Mouse (Mus musculus): ENCODE data around the gene Iqgap1. TPM values are rescaled to one million over a fixed set of nuclear protein-coding genes. Genes with fewer than 3 reads are reported as not detected.

Gene Iqgap1
- total RNA-seq, 2 experiments from 2014 or later = 28.8 to 37.8 TPM

DNA sequence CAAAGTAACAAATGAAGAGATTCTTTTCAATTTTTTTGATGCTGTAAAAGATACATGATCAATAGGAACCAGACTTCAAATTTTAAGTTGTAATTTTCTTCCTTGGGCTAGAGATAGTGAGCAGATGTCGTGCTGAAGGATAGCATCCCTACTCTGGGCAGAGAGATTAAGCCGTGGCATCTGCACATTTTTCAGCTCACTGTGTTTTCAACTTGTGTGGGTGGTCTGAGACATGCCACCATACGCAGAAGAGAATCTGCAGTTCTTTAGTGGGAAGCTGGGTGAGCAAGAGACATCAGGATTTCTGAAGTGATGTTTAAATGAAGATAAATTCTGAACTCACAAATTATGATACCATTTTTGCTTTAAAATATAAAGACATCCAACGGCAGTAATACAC lies 19.4 kb downstream of the Iqgap1 start:
- no peak for DNase-seq (ENCODE audit: low spot score in 2 of 2)

DNA sequence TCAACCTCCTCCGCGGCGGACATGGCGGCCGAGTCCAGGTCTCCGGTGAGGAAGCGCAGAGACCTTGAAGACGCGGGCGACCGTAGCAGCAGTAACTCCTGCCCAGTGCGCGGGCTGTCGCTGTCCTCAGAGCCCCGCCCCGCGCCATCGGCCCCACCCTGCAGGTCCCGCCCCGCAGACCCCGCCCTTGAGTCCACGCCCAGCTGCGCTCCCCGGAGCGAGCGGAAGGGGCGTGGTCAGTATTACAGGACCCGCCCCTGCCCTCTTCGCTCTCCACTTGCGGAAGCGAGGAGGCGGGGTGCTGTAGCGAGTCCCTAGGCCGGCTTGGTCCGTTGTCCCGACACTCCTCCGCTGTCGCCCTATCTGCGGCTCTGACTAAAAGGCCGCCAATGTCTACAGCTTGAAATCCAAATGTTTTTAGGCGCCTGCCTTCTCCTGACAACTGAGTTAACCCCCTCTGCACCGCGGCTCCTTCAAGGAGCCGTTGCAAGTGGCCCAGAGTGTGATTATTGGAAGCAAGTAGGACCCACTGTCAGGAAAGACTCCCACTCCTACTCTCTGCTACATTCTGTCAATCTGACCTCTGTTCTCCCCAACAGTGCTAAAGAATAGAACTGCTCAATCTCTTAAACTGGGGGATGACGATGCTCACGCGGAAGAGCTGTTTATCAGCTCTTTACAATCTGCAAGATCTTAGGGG lies 22.5 kb downstream of the Iqgap1 start:
- DNase-seq (ENCODE audit: low spot score in 2 of 2) = peak; percentile 89 to 93

DNA sequence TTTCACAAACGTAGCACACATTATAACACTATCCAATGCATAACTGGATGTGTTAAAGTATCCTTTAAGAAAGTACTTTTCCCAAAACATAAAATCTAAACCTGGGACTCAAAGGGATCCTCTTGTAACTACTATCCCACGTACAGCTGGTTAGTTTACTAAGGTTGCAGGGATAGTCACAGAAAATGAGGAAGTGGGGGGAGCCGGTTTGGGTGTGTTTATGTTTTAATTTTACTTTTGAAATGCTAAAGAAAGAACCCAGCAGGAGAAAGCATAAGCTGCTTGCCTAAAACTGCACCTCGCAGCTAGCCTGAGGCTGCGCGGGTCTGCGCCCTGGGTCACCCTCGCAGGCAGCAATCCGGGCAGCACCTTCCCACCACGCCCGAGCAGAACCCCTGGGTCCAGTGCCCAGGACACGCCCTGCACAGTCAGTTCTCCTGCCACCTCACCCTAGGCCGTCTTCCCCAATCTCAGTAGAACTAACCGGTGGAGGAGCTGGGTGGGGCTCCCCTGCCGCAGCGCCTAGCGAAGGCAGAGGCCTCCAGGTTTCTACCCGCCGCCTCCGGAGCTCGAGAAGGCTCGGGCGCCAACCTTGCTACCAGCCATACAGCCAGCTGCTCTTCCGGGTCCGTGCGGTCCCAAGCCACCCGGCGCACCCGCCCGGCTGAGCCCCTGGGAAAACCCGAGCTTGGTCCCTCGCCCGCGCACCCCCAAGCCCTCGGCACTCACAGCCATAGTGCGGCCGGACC lies 23.2 kb downstream of the Iqgap1 start:
- no peak for DNase-seq (ENCODE audit: low spot score in 2 of 2)

DNA sequence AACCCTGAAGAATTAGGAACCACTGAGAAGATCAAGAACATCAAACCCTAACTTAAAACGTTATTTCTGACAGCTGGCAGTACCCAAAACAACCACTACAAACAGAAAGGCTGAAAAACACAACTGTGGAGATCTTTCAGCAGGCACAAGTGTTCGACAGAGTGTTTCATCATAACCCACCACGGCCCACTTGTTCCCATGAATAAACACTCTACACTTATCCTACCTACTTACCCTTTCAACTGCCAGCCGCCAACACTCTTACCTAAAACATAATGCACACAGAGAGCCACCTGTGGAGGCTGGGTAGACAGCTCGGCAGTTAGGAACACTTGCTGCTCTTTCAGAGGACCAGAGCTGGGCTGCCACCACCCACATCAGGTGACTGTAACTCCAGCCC lies 26.5 kb downstream of the Iqgap1 start:
- no peak for DNase-seq (ENCODE audit: low spot score in 2 of 2)

DNA sequence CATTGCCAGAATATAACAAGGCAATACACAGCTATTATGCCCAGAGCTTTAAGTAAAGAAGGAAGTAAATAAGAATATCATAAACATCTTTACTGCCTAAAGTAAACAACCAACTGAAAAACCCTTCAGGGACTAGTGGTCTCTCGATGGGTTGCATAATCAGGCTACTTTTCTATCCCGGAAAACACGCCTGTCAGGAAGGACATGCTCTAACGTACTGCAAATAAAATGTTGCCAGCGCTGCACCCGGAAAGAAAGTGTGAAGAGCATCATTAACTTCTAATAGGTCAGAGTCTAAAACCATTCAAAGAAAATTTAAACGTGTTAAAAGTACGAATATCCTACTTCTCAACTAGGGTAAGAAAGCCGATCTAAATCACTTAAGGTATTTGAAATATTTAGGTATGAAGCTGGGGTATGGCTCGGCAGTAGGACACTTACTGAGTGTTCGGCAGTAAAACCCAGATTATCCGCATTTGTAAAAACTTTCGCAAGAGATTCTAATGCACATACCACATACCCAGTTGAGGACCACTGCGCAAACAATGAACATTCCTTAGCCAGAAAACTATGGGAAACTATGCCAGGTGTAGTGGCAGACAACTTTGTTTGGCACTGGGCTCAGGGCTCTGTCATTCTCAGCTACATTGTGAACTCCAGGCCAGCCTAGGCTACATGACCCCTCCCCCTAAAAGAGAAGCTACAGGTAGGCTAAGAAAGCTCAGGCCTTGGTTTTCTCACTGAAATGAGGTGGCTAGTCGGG lies 28.8 kb downstream of the Iqgap1 start:
- no peak for DNase-seq (ENCODE audit: low spot score in 2 of 2)

DNA sequence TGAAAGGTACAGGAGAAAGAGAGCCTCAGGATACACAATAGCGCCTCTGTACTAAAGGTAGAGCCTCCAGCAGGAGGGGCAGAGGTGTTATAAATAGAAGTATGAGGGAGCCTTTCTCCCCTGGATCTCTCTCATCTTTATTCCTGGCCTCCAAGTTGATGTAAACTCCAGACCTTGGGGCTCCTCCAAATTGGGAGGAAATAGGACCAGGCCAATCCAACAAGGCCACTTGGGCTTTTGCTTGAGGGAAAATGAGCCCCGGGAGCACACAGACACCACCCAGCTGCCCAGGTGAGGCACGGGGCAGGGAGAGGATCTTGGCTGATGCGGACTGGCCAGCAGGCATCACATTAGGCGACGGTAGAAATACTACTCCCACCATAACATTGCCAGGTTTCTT lies 29.5 kb downstream of the Iqgap1 start:
- DNase-seq (ENCODE audit: low spot score in 2 of 2) = no peak

DNA sequence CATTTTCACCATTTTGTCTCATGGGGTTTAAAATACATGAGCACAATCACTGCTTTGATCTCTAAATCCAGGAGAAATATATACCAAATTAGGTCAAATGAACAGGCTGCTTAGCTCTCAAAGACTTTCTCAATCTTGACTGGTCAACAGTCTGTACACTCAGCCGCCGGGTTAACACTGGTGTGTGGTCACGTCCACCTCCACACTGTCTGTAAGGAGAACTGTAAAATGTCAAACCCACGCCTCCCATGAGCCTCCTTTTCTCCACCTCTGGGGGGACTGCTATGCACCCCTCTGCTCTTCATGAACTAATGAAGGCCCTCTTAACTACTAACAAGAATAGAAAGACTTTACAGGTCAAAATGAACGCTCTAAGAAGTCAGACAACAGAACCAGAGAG lies 36.2 kb downstream of the Iqgap1 start:
- DNase-seq (ENCODE audit: low spot score in 2 of 2) = no peak

DNA sequence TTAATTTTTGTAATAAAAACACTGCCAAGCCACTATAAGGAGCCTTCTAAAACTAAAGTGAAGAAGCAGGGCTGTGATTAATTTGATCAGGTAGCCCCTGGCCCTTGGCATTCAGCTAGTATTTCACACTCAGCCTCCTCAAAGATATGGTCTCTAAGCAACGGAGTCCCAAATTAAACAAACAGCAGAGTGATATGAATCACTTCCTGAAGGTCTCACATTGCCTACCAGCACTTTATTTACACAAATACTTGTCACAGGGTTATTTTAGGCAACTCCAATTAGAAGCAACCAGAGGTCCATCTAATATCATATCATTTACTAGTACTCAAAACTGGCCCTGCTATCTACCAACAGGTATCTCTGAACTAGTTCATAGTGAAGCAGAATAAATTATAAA lies 36.7 kb downstream of the Iqgap1 start:
- no peak for DNase-seq (ENCODE audit: low spot score in 2 of 2)

DNA sequence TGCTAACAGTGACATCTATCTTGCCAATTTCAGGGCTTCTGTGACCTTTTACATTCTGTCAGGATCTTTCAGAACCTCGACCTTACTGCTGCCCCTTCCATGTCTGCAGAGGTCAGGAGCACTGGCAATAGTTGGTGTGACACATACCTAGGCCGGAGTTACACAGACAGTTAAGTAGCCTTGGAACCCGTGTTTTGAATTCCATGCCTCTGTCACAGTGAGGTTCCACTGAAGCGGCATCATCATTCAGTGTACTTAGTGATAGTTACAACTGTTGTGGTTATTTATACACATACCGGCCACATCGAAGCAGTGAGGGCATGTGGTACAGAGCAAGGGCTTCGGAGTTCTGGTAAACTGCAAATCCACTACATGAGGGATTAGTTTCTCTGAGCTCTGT lies 37.8 kb downstream of the Iqgap1 start:
- DNase-seq (ENCODE audit: low spot score in 2 of 2) = no peak

DNA sequence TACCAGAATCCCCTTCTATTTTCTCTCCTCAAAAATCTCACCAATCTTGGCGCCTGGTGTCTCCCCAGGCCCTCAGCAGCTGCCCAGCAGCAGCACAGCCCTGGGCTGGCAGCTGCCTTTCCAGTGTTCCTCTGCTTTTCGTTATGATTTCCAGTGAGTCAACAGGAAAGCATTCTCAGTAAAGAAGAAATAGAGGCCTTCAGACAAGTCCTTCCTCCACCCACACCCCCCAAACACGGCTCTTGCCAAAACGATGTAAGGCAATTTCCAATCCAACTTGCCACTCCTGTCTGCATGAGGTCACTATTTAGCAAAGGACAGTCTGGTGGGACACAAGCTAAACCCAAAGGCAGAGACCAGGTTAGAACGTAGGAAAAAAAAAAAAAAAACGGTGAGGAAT lies 39.0 kb downstream of the Iqgap1 start:
- no peak for DNase-seq (ENCODE audit: low spot score in 2 of 2)

DNA sequence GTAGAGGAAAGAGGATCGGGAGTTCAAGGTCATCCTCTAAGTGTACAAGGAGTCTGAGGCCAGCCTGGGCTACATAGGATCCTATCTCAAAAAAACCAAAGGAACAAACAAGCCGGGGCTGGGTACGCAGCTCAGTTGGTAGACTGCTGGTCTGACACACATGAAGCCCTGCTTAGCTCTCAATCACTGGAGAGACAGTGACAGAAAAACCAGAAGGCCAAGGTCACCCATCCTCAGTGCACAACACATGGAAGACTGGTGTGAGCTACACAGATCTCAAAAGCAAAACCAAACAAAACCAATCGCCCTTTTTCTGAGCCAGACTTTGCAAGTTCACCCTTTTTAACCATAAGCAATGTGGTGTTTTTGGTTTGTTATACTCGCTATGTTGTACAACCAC lies 41.9 kb downstream of the Iqgap1 start:
- no peak for DNase-seq (ENCODE audit: low spot score in 2 of 2)

DNA sequence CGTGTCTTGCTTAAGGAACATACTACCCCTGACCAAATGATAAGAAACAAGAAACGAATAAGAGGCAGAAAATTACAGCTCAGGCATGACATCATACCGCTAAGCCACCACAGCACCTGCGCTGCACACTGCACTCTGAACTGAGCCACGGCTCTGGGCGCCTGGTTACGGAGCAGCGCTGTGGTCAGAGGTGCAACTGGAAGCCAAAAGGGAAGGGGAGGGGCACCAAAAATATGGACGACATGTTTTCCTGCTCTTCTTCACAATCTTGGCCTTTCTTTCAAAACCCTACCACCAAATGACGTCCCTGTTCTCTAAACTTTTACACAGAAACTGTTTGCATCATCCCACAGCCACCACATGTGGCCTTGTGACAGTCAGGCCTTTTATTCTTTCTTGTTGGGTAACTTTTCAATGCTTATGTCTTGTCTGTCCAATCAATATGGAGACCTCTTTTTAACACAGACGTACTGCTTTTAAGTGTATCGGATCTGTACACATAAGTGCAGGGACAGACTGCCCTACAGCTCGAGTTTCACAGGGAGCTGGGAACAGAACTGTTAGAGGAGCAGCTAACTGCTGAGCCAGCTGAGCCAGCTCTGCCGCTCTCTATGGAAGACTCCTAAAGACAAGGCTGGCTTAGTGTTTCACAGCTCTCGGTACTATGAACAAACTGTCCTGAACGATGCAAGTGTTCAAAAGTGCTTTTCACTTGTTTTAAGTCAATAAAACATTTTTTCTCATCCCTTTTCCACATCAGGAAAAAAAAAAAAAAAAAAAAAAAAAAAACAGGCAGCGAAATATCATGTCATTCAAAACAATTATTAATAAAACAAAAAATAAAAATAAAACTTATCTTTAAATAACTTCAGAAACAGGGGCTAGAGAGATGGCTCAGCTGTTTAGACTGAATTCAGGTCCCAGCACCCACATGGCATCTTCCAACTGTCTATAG lies 43.3 kb downstream of the Iqgap1 start:
- DNase-seq (ENCODE audit: low spot score in 2 of 2) = no peak

DNA sequence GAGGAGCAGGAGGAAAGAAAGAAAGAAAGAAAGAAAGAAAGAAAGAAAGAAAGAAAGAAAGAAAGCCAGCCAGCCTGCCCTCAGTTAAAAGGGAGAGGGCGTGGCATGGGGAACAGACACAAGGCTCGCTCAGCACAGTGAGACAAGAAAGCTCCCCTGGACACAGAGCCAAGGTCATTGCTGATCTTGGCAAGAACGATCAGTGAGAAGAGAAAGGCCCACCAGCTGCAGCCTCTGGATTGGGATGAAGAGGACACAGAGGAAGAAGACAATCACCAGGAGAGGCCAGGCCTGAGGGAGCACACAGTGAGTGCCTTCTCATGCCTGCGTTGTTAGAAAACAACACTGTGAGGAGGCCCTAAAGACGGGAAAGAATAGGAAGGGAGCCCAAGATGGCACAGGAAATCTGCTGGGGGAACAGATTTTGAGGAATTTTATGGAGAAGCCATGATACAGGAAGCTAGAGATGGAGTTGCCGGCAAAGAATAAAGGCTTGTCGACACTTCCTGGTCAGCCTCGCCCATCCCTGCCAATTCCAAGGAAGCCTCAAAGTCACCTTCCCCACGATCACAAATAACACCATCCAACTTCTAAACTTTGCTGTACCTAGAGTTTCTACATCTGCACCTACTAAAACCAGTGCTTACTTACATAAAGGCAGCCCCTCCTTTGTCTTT lies 44.2 kb downstream of the Iqgap1 start:
- DNase-seq (ENCODE audit: low spot score in 2 of 2) = no peak

DNA sequence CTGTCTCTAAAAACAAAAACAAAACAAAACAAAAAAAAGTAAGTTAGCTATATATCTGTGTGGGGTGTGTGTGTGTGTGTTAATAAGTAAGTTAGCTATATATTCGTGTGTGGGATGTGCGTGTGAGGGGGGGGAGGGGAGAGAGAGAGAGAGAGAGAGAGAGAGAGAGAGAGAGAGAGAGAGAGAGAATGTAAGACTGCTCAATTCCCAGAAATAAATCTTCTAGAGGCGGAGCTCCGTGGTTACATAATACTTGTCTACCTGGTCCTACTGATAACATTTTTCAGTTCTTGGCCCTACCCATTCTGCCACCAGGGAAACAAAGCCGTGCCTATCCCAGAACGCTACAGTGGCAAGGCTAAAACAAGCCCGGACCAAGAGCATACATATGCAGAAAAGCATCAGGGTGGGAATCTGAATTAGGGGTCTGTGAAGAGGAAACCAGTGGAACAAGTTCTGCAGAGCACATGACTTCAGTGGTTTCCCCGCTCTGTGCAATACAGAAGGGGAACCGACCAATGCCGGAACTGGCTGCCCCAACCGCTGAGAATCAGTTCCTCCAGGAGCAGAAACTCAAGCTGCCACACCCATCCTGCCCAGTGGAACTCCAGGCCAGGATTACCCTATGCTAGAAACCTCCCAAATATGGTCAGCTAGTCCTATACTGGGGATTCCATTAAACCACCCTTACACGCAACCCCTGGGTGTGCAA lies 46.7 kb downstream of the Iqgap1 start:
- no peak for DNase-seq (ENCODE audit: low spot score in 2 of 2)

DNA sequence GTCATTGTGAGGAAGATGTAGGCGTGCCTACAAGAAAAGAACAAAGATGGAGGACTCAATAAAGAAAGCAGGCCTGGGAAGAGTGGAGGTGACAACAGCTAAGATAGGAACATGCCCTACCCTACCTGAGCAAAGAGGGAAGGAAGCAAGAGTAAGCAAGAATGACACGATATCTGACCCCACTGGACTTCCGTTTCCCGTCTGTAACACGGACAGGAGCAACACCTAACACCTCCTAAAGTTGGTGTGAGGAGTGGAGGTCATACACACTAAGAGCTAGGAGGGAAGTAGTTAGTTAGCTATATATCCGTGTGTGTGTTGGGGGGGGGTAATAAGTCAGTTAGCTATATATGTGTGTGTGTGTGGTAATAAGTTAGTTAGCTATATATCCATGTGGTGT lies 47.4 kb downstream of the Iqgap1 start:
- DNase-seq (ENCODE audit: low spot score in 2 of 2) = no peak

DNA sequence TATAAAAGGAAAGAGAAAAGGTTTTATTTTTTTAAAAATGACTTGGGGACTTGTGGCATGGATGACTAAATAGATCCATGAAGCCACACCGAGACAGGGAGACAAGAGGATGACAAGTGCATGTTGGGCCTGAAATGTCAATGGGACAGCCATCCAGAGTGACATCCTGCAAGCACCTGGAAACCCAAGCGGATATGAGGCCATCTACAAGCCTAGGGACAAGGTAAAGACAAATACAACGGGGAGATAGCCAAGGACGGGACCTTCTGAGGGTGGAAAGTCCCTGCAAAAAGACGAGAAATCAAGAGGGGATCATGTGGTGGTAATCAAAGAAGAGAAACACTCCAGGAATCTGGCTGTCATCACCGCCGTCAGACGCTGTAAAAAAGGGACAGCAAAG lies 48.6 kb downstream of the Iqgap1 start:
- no peak for DNase-seq (ENCODE audit: low spot score in 2 of 2)

DNA sequence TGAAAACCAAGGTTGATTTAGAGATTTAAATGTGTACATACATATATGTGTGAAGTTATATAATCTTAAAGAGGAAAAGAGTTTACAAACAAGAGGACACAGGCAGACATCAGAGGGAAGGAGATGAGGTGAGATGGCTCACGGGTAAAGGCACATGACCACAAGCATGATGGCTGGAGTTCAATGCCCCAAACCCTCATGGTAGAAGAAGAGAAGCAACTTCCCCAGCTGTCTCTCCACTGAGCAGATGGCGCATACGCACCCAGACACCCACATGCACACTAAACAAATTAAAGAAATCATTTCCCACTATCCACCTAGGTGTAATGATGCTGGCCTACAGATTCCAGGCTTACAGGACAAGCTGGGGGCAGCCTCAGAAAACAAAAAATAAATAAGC lies 49.7 kb downstream of the Iqgap1 start:
- DNase-seq (ENCODE audit: low spot score in 2 of 2) = no peak

DNA sequence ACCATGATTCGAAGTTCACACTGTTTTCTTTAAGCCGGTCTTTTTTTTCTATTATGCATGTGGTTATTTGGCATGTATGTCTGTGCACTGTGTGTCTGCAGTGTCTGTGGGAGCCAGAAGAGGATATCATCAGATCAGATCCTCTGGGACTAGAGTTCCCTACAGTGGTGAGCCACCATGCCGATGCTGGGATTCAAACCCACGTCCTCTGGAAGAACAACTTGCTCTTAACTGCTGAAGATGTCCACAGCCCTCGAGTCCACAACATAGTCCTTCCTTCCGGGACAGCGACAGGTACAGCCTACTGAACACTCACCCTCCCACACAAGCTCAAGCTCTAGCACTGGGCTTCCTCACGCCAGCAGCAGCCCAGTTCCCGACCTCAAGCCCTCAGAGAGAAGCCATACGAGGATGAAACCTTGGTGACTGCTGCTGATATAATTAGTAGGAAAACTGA lies 50.3 kb downstream of the Iqgap1 start:
- DNase-seq (ENCODE audit: low spot score in 2 of 2) = no peak

DNA sequence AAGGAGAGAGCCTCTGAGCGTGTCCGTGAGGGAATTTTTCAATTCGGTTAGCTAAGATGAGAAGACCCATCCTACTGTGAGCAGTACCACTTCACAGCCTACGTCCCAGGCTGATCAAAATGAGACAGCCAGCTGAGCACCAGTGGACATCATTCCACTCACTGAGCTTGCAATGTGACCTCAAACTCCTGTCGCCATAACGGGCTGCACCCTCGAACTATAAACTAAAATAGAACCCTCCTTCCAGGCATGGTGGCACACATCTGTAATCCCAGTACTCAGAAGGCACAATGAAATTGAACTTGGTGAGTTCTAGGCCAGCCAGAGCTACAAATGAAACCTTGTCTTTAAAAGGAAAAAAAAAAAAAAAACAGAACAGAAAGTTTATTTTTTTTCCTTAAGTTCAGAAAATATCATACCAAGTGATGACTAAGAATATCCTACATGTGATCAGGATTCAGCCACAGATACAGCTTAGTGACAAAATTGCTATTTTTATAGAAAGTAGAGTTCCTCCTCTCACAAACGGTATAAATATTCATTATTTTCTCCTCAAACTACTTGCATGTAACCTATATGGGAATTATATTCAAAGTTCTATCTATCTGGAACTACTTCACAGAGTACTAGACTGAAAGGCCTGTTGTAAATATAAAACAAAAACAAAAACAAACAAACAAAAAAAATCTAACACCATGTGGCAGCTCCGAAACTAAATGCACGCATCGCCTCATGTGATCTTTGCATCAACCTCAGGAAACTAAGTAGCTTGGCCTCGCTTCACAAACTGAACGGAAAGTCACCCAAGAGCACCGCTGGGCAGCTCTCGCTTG lies 50.9 kb downstream of the Iqgap1 start:
- DNase-seq (ENCODE audit: low spot score in 2 of 2) = no peak
